Mouse (Mus musculus) spleen, adult 2 months (tissue): ENCODE data around the gene AI661453.

Source experiments
- CTCF ChIP-seq: fragments of 200-500 bp; IDR thresholded peaks from 2 replicates; pipeline ENCODE4 v1.5.1; 2011; ENCODE audit warnings: mild to moderate bottlenecking, inconsistent platforms; ENCODE audit not compliant: insufficient read depth, insufficient read length, insufficient replicate concordance; ENCODE audit errors: extremely low read depth
- POLR2A ChIP-seq: fragments of 200-500 bp; IDR thresholded peaks from 2 replicates; pipeline ENCODE4 v1.6.1; 2011; ENCODE audit warnings: low read depth, low read length, inconsistent platforms

GRCm38 (mm10) chr17:47472435-47473350 is 36.3 kb downstream of the AI661453 start:
- no peak for TF ChIP-seq CTCF
- TF ChIP-seq POLR2A, result no peak
